Mouse (Mus musculus) forelimb bud, embryonic 11.5 days (tissue): ENCODE results near the gene Pdxk.
"Not testable (repeated sequence)": the region's sequence is repeated elsewhere in the genome, so short reads cannot be mapped to it uniquely, and the experiment has no call there.

Experiments used
- DNase-seq: peaks from one replicate; pipeline ENCODE4 v3.0.0-alpha.2; 2012; ENCODE audit warnings: low read depth, low spot score

Gene Pdxk

GRCm38 (mm10) chr10:78464792-78465207, at the start of gene Pdxk:
Gene Pdxk, minus strand, starts transcription at chr10:78464975.
- peak; percentile 89 for DNase-seq

- DNase-seq, result no peak
Observed at GRCm38 (mm10) chr10:78502986-78503733, 38.4 kb upstream of the Pdxk start.

- DNase-seq, result peak; percentile 85
Observed at GRCm38 (mm10) chr10:78487431-78488086, 22.8 kb upstream of the Pdxk start.

GRCm38 (mm10) chr10:78486871-78487270, 22.1 kb upstream of the Pdxk start:
- no peak for DNase-seq

- DNase-seq, result not testable (repeated sequence)
Observed at GRCm38 (mm10) chr10:78485369-78485768, 20.6 kb upstream of the Pdxk start.

GRCm38 (mm10) chr10:78481928-78482499, 17.2 kb upstream of the Pdxk start:
- DNase-seq, result peak; percentile 80

GRCm38 (mm10) chr10:78480954-78481927, 16.5 kb upstream of the Pdxk start:
- no peak for DNase-seq

- no peak for DNase-seq
Observed at GRCm38 (mm10) chr10:78476821-78477220, 12.0 kb upstream of the Pdxk start.

- DNase-seq, result no peak
Observed at GRCm38 (mm10) chr10:78474759-78475158, 10.0 kb upstream of the Pdxk start.

- no peak for DNase-seq
Observed at GRCm38 (mm10) chr10:78473434-78473833, 8.7 kb upstream of the Pdxk start.

- DNase-seq, result no peak
Observed at GRCm38 (mm10) chr10:78472046-78472445, 7.3 kb upstream of the Pdxk start.

GRCm38 (mm10) chr10:78470582-78471313, 6.0 kb upstream of the Pdxk start:
- no peak for DNase-seq

GRCm38 (mm10) chr10:78467761-78468310, 3.1 kb upstream of the Pdxk start:
- DNase-seq, result no peak

GRCm38 (mm10) chr10:78466647-78467046, 1.9 kb upstream of the Pdxk start:
- DNase-seq, result no peak

GRCm38 (mm10) chr10:78465472-78465871, 697 bp upstream of the Pdxk start:
- no peak for DNase-seq

- DNase-seq, result no peak
Observed at GRCm38 (mm10) chr10:78464201-78464791, 479 bp downstream of the Pdxk start.

- no peak for DNase-seq
Observed at GRCm38 (mm10) chr10:78463769-78464167, 1.0 kb downstream of the Pdxk start.

GRCm38 (mm10) chr10:78462945-78463768, 1.6 kb downstream of the Pdxk start:
- no peak for DNase-seq

- no peak for DNase-seq
Observed at GRCm38 (mm10) chr10:78461767-78462166, 3.0 kb downstream of the Pdxk start.
